Mouse (Mus musculus): ENCODE data around the gene Serpinb3a.
"Not testable (repeated sequence)": the region's sequence is repeated elsewhere in the genome, so short reads cannot be mapped to it uniquely, and the experiment has no call there.

Gene Serpinb3a

GRCm38 (mm10) chr1:107052203-107052602 lies at the start of gene Serpinb3a:
TSS of gene Serpinb3a (minus strand) at chr1:107052303.
- no peak for DNase-seq (ENCODE audit: low read depth, low spot score)

DNA sequence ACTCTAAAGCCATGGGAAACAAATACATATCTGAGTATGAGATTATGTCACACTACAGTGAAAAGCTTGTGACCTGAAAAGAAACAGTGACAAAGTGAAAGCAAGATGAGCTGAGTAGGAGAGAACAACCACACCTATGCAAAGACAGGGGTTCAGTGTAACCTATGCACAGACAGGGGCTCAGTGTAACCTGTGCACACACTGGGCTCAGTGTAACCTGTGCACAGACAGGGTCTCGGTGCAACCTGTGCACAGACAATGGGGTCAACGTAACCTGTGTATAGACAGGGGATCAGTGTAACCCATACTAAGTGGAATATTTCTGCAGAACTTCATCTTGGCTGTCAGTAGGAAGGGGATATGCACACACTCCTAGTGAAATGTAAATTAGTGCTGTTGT lies 46.3 kb upstream of the Serpinb3a start:
- DNase-seq (ENCODE audit: low read depth, low spot score) = no peak

DNA sequence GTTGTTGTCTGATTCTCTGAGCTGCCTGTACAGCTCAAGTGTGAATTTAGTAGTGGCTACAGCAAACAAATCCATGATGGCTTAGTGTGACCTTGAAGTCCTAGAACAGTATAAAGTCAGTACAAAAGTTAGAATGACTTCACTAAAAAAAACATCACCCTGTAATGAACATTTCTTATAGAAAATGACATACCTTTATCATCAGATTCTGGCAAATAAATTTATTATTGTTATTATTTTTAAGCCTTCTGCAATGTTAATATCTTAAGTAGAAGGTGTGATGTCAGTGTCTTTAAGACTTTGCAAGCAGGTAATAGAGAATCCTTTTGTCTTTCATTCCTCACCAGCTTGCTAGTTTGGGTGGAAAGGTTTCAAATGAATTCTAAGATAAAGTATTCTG lies 31.3 kb upstream of the Serpinb3a start, which contains the start of gene Serpinb3d:
Serpinb3d (minus strand) TSS at position 101 of the 400 bp plus-strand sequence.
- no peak for DNase-seq (ENCODE audit: low read depth, low spot score)

GRCm38 (mm10) chr1:107034236-107034635 lies 17.9 kb downstream of the Serpinb3a start:
- not testable (repeated sequence) for DNase-seq (ENCODE audit: low read depth, low spot score)

DNA sequence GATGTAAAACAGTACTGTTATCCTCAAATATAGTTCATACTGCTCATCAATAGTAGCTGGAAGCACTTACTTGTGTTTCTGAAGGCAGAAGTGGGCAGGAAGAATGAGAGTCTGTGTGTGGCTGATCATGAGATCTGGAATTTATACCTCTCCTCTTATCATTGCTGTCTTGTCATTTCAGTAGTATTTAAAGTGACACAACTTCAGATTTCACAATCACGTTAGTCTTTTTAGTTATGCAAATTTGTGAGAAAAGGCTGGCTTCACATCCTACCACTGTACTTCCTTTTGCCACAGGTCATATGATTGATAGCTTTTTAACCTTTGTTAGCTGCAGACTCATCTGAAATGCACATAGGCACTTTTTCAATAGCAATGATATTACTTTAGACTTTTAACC lies 26.2 kb downstream of the Serpinb3a start:
- no peak for DNase-seq (ENCODE audit: low read depth, low spot score)

DNA sequence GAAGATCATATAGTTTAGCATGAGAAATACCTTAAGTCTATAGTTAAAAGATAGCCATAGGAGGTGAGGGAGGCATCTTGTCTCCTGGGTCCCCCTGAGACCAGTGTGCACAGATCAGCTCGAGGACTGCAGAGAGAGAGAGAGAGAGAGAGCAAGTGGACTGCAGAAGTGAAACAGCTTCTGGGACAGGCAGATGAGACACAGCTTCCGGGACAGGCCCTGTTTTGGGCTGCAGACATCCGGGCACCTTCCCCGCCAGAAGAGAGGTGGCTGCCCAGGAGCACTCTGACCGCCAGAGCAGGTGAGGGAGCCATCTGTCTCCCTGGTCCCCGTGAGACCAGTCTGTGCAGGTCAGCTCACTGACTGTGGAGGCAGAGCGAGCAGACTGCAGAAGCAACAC lies 36.9 kb downstream of the Serpinb3a start:
- no peak for DNase-seq (ENCODE audit: low read depth, low spot score)

- peak; percentile 4 for DNase-seq (ENCODE audit: low read depth, low spot score)
These were observed 37.6 kb downstream of the Serpinb3a start for GRCm38 (mm10) chr1:107014530-107014929.

GRCm38 (mm10) chr1:107006316-107006715 lies 45.8 kb downstream of the Serpinb3a start:
- DNase-seq (ENCODE audit: low read depth, low spot score) = no peak

GRCm38 (mm10) chr1:107001754-107002153 lies 50.3 kb downstream of the Serpinb3a start:
- no peak for DNase-seq (ENCODE audit: low read depth, low spot score)

DNA sequence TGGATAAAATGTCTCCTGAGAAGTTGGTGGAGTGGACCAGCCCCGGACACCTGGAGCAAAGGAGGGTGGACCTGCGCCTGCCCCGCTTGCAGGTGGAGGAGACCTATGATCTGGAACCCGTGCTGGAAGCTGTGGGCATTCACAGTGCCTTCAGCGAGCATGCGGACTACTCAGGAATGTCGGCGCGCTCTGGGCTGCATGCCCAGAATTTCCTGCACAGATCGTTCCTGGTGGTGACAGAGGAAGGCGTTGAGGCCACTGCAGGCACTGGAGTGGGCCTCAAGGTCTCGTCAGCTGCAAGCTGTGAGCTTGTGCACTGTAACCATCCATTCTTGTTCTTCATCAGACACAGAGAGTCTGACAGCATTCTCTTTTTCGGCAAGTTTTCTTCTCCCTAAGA lies 51.7 kb downstream of the Serpinb3a start:
- no peak for DNase-seq (ENCODE audit: low read depth, low spot score)
